Mouse (Mus musculus): Measurements from ENCODE around the gene Hecw1.
"Not testable (repeated sequence)": the region's sequence is repeated elsewhere in the genome, so short reads cannot be mapped to it uniquely, and the experiment has no call there.

- not testable (repeated sequence) for TF ChIP-seq POLR2A (IDR thresholded peaks at IDR 0.05; ENCODE audit: borderline replicate concordance, extremely low read depth, insufficient read depth, insufficient read length, poor library complexity, severe bottlenecking); CTCF (IDR thresholded peaks at IDR 0.05; ENCODE audit: borderline replicate concordance, extremely low read depth, insufficient read depth, insufficient read length)
Measured at GRCm38 (mm10) chr13:14260939-14261338, 262.1 kb downstream of the Hecw1 start.

All from brain, embryonic 14.5 days (tissue).